Mouse (Mus musculus) midbrain, embryonic 12.5 days (tissue): ENCODE data around the gene Bcat2. TPM values are rescaled to one million over a fixed set of nuclear protein-coding genes. Genes with fewer than 3 reads are reported as not detected.

Source experiments
- ATAC-seq: fragments of 200-750 bp; cut with Nextera tagmentation; 2 replicates; pipeline ENCODE4 v1.8.0; 2017; ENCODE audit warnings: low read depth, moderate TSS enrichment, moderate library complexity; ENCODE audit not compliant: low FRiP score
- H3K27ac ChIP-seq: fragments of 300-500 bp; sonication (generic); replicated peaks from 2 replicates; pipeline ENCODE4 v1.5.1; 2016; ENCODE audit warnings: mild to moderate bottlenecking
- H3K27me3 ChIP-seq: fragments of 300-500 bp; sonication (generic); 2 replicates; pipeline ENCODE4 v1.6.1; 2016; ENCODE audit warnings: mild to moderate bottlenecking
- H3K36me3 ChIP-seq: fragments of 300-500 bp; sonication (generic); 2 replicates; pipeline ENCODE4 v1.6.1; 2016
- H3K4me1 ChIP-seq: fragments of 300-500 bp; sonication (generic); 2 replicates; pipeline ENCODE4 v1.6.1; 2016
- H3K4me2 ChIP-seq: fragments of 300-500 bp; sonication (generic); replicated peaks from 2 replicates; pipeline ENCODE4 v1.6.1; 2016; ENCODE audit warnings: mild to moderate bottlenecking, moderate library complexity
- H3K4me3 ChIP-seq: fragments of 300-500 bp; sonication (generic); 2 replicates; pipeline ENCODE4 v1.5.1; 2016; ENCODE audit warnings: mild to moderate bottlenecking
- H3K9ac ChIP-seq: fragments of 300-500 bp; sonication (generic); replicated peaks from 2 replicates; pipeline ENCODE4 v1.6.1; 2016; ENCODE audit warnings: mild to moderate bottlenecking, moderate library complexity
- H3K9me3 ChIP-seq: fragments of 300-500 bp; sonication (generic); 2 replicates; pipeline ENCODE4 v1.6.1; 2016; ENCODE audit warnings: mild to moderate bottlenecking
- WGBS: fragments of 180-500 bp; shearing (Covaris S2); methylation state at CpG from one replicate; pipeline ENCODE4 v1.1.7; 2016; 5-methylcytosine and 5-hydroxymethylcytosine counted together
- polyA plus RNA-seq: library from polyadenylated mRNA; unstranded; fragments of >200 nt; fragmentation: Nextera tagmentation; extraction: Ambion mirVana; gene quantifications from 2 replicates; pipeline ENCODE4 v1.2.1, GENCODE M21; 2016

The Bcat2 gene
- polyA plus RNA-seq, 1 experiment from 2014 or later = 23.8 TPM

GRCm38 (mm10) chr7:45529461-45529860 lies 40.5 kb upstream of the Bcat2 start:
- Histone ChIP-seq H3K4me2 (no peak overlapping the region), H3K27ac (no peak overlapping the region), H3K4me1 (peaks cover 17% of the 10 kb centered on the region), H3K27me3 (0 out of 2 replicates have a peak, but pooled peaks cover 12% of the 10 kb centered on the region), H3K4me3 (no peak overlapping the region), H3K9ac (no peak overlapping the region), H3K9me3 (no peaks in the 10 kb centered on the region), H3K36me3 (no peaks in the 10 kb centered on the region)
- WGBS = 14% methylated on average over 6 of the region's 6 CpGs
- ATAC-seq = no peak

GRCm38 (mm10) chr7:45530643-45531042 lies 39.3 kb upstream of the Bcat2 start:
- Histone ChIP-seq H3K27me3 (0 out of 2 replicates have a peak, but pooled peaks cover 12% of the 10 kb centered on the region), H3K27ac (no peak overlapping the region), H3K4me1 (0 out of 2 replicates have a peak, but pooled peaks cover 6% of the 10 kb centered on the region), H3K9ac (no peak overlapping the region), H3K36me3 (no peaks in the 10 kb centered on the region), H3K4me3 (no peak overlapping the region), H3K9me3 (no peaks in the 10 kb centered on the region), H3K4me2 (no peak overlapping the region)
- no peak for ATAC-seq
- WGBS = 82% methylated on average over 2 of the region's 2 CpGs

DNA sequence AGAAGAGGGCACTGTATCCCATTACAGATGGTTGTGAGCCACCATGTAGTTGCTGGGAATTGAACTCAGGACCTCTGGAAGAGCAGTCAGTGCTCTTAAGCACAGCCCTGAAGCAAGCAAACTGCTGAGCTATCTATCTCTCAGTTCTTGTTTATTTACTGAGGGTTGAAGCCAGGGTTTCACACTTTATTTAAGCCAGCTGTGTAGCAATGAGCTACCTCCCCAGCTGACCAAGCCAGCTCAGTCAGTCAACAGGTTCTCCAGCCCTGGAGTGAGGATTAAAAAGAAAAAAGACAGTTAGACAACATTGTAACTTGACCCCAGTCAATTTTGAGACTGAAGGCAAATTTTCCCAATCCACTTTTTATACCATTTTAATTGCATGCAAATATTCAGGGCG lies 34.3 kb upstream of the Bcat2 start:
- Histone ChIP-seq H3K9me3 (no peaks in the 10 kb centered on the region), H3K9ac (no peak overlapping the region), H3K27me3 (0 out of 2 replicates have a peak, but pooled peaks cover 4% of the 10 kb centered on the region), H3K4me2 (no peak overlapping the region), H3K27ac (no peak overlapping the region), H3K4me1 (peaks cover 13% of the 10 kb centered on the region), H3K36me3 (no peaks in the 10 kb centered on the region), H3K4me3 (no peak overlapping the region)
- WGBS = 78% methylated on average over 1 of the region's 1 CpGs
- ATAC-seq = no peak

- Histone ChIP-seq H3K4me3 (peak overlapping the region; percentile 59), H3K27ac (no peak overlapping the region), H3K36me3 (no peaks in the 10 kb centered on the region), H3K4me2 (peak overlapping the region; percentile 80), H3K27me3 (0 out of 2 replicates have a peak, but pooled peaks cover 4% of the 10 kb centered on the region), H3K4me1 (peaks cover 13% of the 10 kb centered on the region), H3K9me3 (no peaks in the 10 kb centered on the region), H3K9ac (peak overlapping the region; percentile 61; the same call in 1 of the 2 replicates)
- 79% methylated on average over 10 of the region's 10 CpGs for WGBS
- ATAC-seq = peak; percentile 7; the same call in 1 of the 2 replicates
Observed at GRCm38 (mm10) chr7:45537602-45538001, 32.4 kb upstream of the Bcat2 start.

DNA sequence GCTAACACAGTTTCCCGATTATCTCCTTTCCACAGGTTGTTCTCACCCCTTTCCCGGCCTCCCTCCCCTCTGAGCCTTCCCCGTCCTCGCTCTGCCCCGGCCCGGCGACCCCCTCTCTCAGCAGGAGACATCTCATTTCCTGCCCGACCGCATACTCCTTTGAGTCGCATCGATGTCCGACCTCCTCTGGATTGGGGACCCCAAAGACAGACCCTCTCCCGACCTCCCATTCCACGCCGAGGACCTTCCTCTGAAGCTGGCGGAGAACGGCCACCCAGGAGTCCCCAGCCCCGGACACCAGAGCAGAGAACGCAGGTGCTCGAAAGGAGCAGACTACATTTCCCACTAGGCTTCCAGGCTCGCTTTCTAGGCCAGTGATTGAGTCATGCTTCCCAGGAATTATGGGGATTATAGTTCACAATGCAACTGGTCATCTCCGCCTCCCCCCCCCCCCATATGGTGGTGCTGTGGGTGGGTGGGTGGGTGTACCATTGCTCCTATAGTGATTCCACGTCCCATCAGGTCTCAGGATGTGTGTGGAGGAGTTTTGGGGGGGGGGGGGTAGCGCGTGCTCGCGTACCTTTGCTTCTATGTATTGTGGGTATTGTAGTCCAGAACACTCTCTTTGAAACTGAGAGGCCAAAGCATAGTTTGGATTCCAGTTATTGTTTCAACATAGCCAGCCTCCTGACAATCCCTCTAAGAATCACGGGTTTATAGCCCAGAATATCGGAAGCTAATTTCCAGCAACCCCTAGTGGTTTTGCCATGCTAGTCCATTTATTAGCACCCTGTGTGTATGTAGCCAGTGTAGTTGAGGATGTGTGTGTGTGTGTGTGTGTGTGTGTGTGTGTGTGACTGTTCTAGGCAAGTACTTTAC lies 31.6 kb upstream of the Bcat2 start:
- H3K4me3 ChIP-seq = peak overlapping the region; percentile 59
- H3K4me2 ChIP-seq = peak overlapping the region; percentile 80
- 2% methylated on average over 29 of the region's 29 CpGs for WGBS
- H3K27ac ChIP-seq = no peak overlapping the region
- peak overlapping the region; percentile 61 for H3K9ac ChIP-seq
- no peaks in the 10 kb centered on the region for H3K9me3 ChIP-seq
- no peaks in the 10 kb centered on the region for H3K36me3 ChIP-seq
- 0 out of 2 replicates have a peak, but pooled peaks cover 4% of the 10 kb centered on the region for H3K27me3 ChIP-seq
- H3K4me1 ChIP-seq = peaks cover 13% of the 10 kb centered on the region
- peak; percentile 88 for ATAC-seq

GRCm38 (mm10) chr7:45539095-45539494 lies 30.9 kb upstream of the Bcat2 start:
- Histone ChIP-seq H3K4me2 (no peak overlapping the region), H3K27ac (no peak overlapping the region), H3K36me3 (no peaks in the 10 kb centered on the region), H3K4me3 (no peak overlapping the region), H3K9me3 (no peaks in the 10 kb centered on the region), H3K4me1 (peaks cover 13% of the 10 kb centered on the region), H3K9ac (no peak overlapping the region), H3K27me3 (0 out of 2 replicates have a peak, but pooled peaks cover under 1% of the 10 kb centered on the region)
- ATAC-seq = no peak
- WGBS = 87% methylated on average over 3 of the region's 3 CpGs

- Histone ChIP-seq H3K36me3 (no peaks in the 10 kb centered on the region), H3K27ac (no peak overlapping the region), H3K27me3 (no peaks in the 10 kb centered on the region), H3K9me3 (peaks cover 3% of the 10 kb centered on the region; the same call in 1 of the 2 replicates), H3K4me3 (no peak overlapping the region), H3K4me1 (peaks cover 13% of the 10 kb centered on the region), H3K9ac (no peak overlapping the region), H3K4me2 (no peak overlapping the region)
- whole genome bisulfite sequencing = 69% methylated on average over 2 of the region's 2 CpGs
- ATAC-seq = no peak
Observed at GRCm38 (mm10) chr7:45540213-45540612, 29.7 kb upstream of the Bcat2 start.

DNA sequence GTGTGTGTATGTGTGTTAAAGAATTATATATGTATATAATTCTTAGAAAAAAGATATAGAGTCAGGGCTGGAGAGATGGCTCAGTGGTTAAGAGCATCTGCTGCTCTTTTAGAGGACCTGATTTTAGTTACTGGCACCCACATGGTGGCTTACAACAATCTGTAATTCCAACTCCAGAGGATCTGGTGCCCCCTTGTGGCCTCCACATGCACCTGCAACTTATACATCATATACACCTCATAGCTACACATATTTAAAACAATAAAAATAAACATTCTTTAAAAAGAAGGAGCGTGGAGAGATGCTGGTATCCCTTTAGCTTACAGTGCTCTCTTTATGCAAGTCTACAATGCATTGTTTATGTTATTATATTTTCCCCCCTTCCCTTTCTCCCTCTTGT lies 25.4 kb upstream of the Bcat2 start:
- Histone ChIP-seq H3K4me1 (no peaks in the 10 kb centered on the region), H3K4me2 (no peak overlapping the region), H3K4me3 (no peak overlapping the region), H3K27ac (no peak overlapping the region), H3K27me3 (no peaks in the 10 kb centered on the region), H3K9me3 (peaks cover 3% of the 10 kb centered on the region; the same call in 1 of the 2 replicates), H3K9ac (no peak overlapping the region), H3K36me3 (no peaks in the 10 kb centered on the region)
- no peak for ATAC-seq
- 78% methylated on average over 1 of the region's 1 CpGs for WGBS

DNA sequence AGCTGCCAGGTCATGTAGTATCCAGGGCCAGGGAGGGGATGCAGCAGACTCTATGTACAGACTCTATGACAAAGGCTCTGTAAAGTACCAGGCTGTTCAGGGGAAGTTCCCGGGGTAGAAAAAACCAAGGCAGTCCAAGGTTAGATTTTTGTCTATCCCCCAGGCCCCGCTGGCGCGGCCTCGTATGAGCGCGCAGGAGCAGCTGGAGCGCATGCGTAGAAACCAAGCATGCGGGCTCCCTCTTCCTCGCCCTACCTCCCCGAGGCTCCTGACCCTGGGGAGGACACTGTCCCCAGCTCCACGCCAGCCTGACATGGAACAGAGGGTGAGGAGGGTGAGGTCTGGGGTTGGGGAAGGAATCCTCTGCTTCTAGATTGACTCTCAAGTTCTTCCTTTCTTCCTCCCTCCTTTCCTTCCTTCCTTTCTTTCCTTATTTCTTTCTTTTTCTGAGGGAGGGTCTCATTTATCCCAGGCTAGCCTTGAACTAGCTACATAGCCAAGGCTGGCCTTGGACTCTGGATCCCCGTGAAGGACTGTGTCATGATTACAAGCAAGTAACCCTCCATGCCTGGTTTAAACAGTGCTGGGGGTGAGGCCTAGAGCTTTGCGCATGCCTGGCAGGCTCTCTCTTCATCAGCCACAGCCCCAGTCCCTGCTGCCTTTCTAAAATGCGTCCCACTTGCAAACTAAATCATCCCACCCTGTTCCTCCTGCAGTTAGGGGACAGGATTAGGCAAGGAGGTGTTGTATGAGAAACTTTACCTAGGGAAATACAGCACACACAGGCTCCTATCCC lies 20.1 kb upstream of the Bcat2 start:
- Histone ChIP-seq H3K9ac (no peak overlapping the region), H3K9me3 (no peaks in the 10 kb centered on the region), H3K4me2 (no peak overlapping the region), H3K27me3 (no peaks in the 10 kb centered on the region), H3K4me3 (no peak overlapping the region), H3K4me1 (no peaks in the 10 kb centered on the region), H3K27ac (no peak overlapping the region), H3K36me3 (no peaks in the 10 kb centered on the region)
- WGBS = 85% methylated on average over 16 of the region's 16 CpGs
- no peak for ATAC-seq

DNA sequence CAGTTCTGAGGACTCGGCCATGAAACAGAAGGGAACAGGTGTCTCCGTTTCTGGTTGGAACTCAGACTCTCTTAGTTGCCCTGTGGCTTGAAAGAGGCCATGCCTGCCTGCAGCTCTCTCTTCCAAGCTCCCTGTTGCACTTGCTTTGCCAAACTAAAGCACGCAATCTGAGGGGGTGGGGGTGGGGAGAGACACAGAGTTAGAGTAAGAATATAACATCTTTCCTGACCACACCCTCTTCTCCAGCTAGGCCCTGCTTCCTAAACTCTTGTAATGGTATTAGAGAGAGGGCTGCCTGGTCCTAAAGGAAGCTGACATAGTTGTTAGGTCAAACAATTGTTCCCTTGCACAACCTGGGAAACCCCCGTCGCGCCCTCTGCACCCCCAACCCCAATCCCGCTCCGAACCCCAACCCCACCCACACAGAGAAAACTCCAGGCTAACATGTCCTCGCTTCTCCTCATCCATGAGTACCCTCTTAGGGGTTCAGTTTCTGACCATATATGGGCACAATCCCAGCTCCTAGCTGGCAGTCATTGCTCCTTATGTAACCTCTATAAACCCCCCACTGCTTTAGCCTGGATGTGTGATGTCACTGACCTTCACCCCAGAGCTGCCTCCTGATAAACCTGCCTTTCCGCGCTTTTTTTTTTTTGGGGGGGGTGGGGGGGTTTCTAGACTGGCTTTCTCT lies 19.0 kb upstream of the Bcat2 start:
- Histone ChIP-seq H3K27me3 (no peaks in the 10 kb centered on the region), H3K9me3 (no peaks in the 10 kb centered on the region), H3K36me3 (no peaks in the 10 kb centered on the region), H3K4me2 (no peak overlapping the region), H3K27ac (no peak overlapping the region), H3K9ac (peak overlapping the region; percentile 20; the same call in 1 of the 2 replicates), H3K4me3 (no peak overlapping the region), H3K4me1 (no peaks in the 10 kb centered on the region)
- no peak for ATAC-seq
- 84% methylated on average over 11 of the region's 11 CpGs for WGBS

- Histone ChIP-seq H3K4me3 (no peak overlapping the region), H3K27me3 (no peaks in the 10 kb centered on the region), H3K4me1 (no peaks in the 10 kb centered on the region), H3K36me3 (no peaks in the 10 kb centered on the region), H3K27ac (no peak overlapping the region), H3K9ac (no peak overlapping the region), H3K4me2 (no peak overlapping the region), H3K9me3 (no peaks in the 10 kb centered on the region)
- 85% methylated on average over 8 of the region's 8 CpGs for WGBS
- ATAC-seq = no peak
Observed at GRCm38 (mm10) chr7:45551512-45551883, 18.5 kb upstream of the Bcat2 start.
